Mouse (Mus musculus) heart, embryonic 12.5 days (tissue): ENCODE results near the gene Plpp2. TPM values are rescaled to one million over a fixed set of nuclear protein-coding genes. Genes with fewer than 3 reads are reported as not detected.

Source experiments
- ATAC-seq: fragments of 200-750 bp; cut with Nextera tagmentation; 2 replicates; pipeline ENCODE4 v1.8.0; 2017; ENCODE audit warnings: moderate TSS enrichment, moderate library complexity; ENCODE audit not compliant: insufficient number of reproducible peaks, low FRiP score
- H3K27ac ChIP-seq: fragments of 300-500 bp; sonication (generic); 2 replicates; pipeline ENCODE4 v1.5.1; 2016; ENCODE audit warnings: mild to moderate bottlenecking, moderate library complexity; ENCODE audit not compliant: poor library complexity, severe bottlenecking
- H3K27me3 ChIP-seq: fragments of 300-500 bp; sonication (generic); replicated peaks from 2 replicates; pipeline ENCODE4 v1.6.1; 2016; ENCODE audit warnings: mild to moderate bottlenecking, moderate library complexity
- H3K36me3 ChIP-seq: fragments of 300-500 bp; sonication (generic); 2 replicates; pipeline ENCODE4 v1.6.1; 2016; ENCODE audit warnings: mild to moderate bottlenecking, moderate library complexity
- H3K4me1 ChIP-seq: fragments of 300-500 bp; sonication (generic); replicated peaks from 2 replicates; pipeline ENCODE4 v1.6.1; 2016; ENCODE audit warnings: mild to moderate bottlenecking
- H3K4me2 ChIP-seq: fragments of 300-500 bp; sonication (generic); 2 replicates; pipeline ENCODE4 v1.6.1; 2016; ENCODE audit warnings: mild to moderate bottlenecking, moderate library complexity
- H3K4me3 ChIP-seq: fragments of 300-500 bp; sonication (generic); 2 replicates; pipeline ENCODE4 v1.5.1; 2016; ENCODE audit warnings: mild to moderate bottlenecking
- H3K9ac ChIP-seq: fragments of 300-500 bp; sonication (generic); 2 replicates; pipeline ENCODE4 v1.6.1; 2016; ENCODE audit warnings: mild to moderate bottlenecking, moderate library complexity
- H3K9me3 ChIP-seq: fragments of 300-500 bp; sonication (generic); replicated peaks from 2 replicates; pipeline ENCODE4 v1.6.1; 2016; ENCODE audit warnings: mild to moderate bottlenecking, moderate library complexity
- WGBS: fragments of 180-500 bp; shearing (Covaris S2); methylation state at CpG from one replicate; pipeline ENCODE4 v1.1.7; 2016; 5-methylcytosine and 5-hydroxymethylcytosine counted together
- polyA plus RNA-seq: library from polyadenylated mRNA; unstranded; fragments of >200 nt; fragmentation: Nextera tagmentation; extraction: Ambion mirVana; gene quantifications from 2 replicates; pipeline ENCODE4 v1.2.1, GENCODE M21; 2016

Gene Plpp2
- polyA plus RNA-seq, 1 experiment from 2014 or later = 12.0 TPM

GRCm38 (mm10) chr10:79530241-79530640, 3.4 kb downstream of the Plpp2 start:
- Histone ChIP-seq H3K27ac (no peak overlapping the region), H3K4me2 (no peak overlapping the region), H3K9me3 (no peaks in the 10 kb centered on the region), H3K36me3 (peaks cover 19% of the 10 kb centered on the region), H3K4me3 (no peak overlapping the region), H3K9ac (no peak overlapping the region), H3K4me1 (peaks cover 8% of the 10 kb centered on the region; the same call in 1 of the 2 replicates), H3K27me3 (0 out of 2 replicates have a peak, but pooled peaks cover 7% of the 10 kb centered on the region)
- ATAC-seq = no peak
- WGBS = 67% methylated on average over 8 of the region's 8 CpGs

- Histone ChIP-seq H3K9ac (no peak overlapping the region), H3K4me2 (no peak overlapping the region), H3K9me3 (no peaks in the 10 kb centered on the region), H3K36me3 (peaks cover 20% of the 10 kb centered on the region), H3K27ac (no peak overlapping the region), H3K27me3 (no peaks in the 10 kb centered on the region), H3K4me3 (no peak overlapping the region), H3K4me1 (0 out of 2 replicates have a peak, but pooled peaks cover 4% of the 10 kb centered on the region)
- no peak for ATAC-seq
- WGBS = 66% methylated on average over 3 of the region's 3 CpGs
These were observed 5.5 kb downstream of the Plpp2 start for GRCm38 (mm10) chr10:79528081-79528480.

- H3K9ac ChIP-seq = no peak overlapping the region
- WGBS = 84% methylated on average over 6 of the region's 6 CpGs
- no peak overlapping the region for H3K27ac ChIP-seq
- H3K27me3 ChIP-seq = no peaks in the 10 kb centered on the region
- no peaks in the 10 kb centered on the region for H3K4me1 ChIP-seq
- no peaks in the 10 kb centered on the region for H3K9me3 ChIP-seq
- H3K36me3 ChIP-seq = peaks cover 20% of the 10 kb centered on the region
- no peak overlapping the region for H3K4me2 ChIP-seq
- H3K4me3 ChIP-seq = no peak overlapping the region
- no peak for ATAC-seq
These were observed 6.1 kb downstream of the Plpp2 start for GRCm38 (mm10) chr10:79527453-79527845.

GRCm38 (mm10) chr10:79526661-79527452, 6.7 kb downstream of the Plpp2 start:
- H3K27ac ChIP-seq = no peak overlapping the region
- WGBS = 82% methylated on average over 12 of the region's 12 CpGs
- no peaks in the 10 kb centered on the region for H3K4me1 ChIP-seq
- no peak for ATAC-seq
- no peaks in the 10 kb centered on the region for H3K27me3 ChIP-seq
- H3K4me2 ChIP-seq = no peak overlapping the region
- H3K36me3 ChIP-seq = peaks cover 20% of the 10 kb centered on the region
- H3K9ac ChIP-seq = no peak overlapping the region
- no peaks in the 10 kb centered on the region for H3K9me3 ChIP-seq
- H3K4me3 ChIP-seq = no peak overlapping the region

GRCm38 (mm10) chr10:79525456-79526325, 7.9 kb downstream of the Plpp2 start:
- Histone ChIP-seq H3K27ac (no peak overlapping the region), H3K4me1 (no peaks in the 10 kb centered on the region), H3K27me3 (no peaks in the 10 kb centered on the region), H3K9ac (no peak overlapping the region), H3K36me3 (peaks cover 20% of the 10 kb centered on the region), H3K4me2 (no peak overlapping the region), H3K4me3 (no peak overlapping the region), H3K9me3 (no peaks in the 10 kb centered on the region)
- 83% methylated on average over 8 of the region's 8 CpGs for WGBS
- no peak for ATAC-seq

GRCm38 (mm10) chr10:79524433-79524832, 9.2 kb downstream of the Plpp2 start:
- Histone ChIP-seq H3K9me3 (no peaks in the 10 kb centered on the region), H3K27me3 (no peaks in the 10 kb centered on the region), H3K4me2 (no peak overlapping the region), H3K27ac (no peak overlapping the region), H3K9ac (no peak overlapping the region), H3K4me3 (no peak overlapping the region), H3K4me1 (0 out of 2 replicates have a peak, but pooled peaks cover 6% of the 10 kb centered on the region), H3K36me3 (peaks cover 16% of the 10 kb centered on the region)
- ATAC-seq = no peak
- WGBS = 67% methylated on average over 1 of the region's 1 CpGs

GRCm38 (mm10) chr10:79506709-79507108, 26.9 kb downstream of the Plpp2 start:
- H3K9me3 ChIP-seq = no peaks in the 10 kb centered on the region
- H3K4me1 ChIP-seq = no peaks in the 10 kb centered on the region
- no peaks in the 10 kb centered on the region for H3K27me3 ChIP-seq
- H3K4me3 ChIP-seq = no peak overlapping the region
- no peaks in the 10 kb centered on the region for H3K36me3 ChIP-seq
- H3K27ac ChIP-seq = no peak overlapping the region
- no peak overlapping the region for H3K4me2 ChIP-seq
- 54% methylated on average over 2 of the region's 2 CpGs for WGBS
- no peak for ATAC-seq
- no peak overlapping the region for H3K9ac ChIP-seq

- Histone ChIP-seq H3K27me3 (no peaks in the 10 kb centered on the region), H3K9ac (no peak overlapping the region), H3K4me2 (no peak overlapping the region), H3K4me1 (no peaks in the 10 kb centered on the region), H3K27ac (no peak overlapping the region), H3K36me3 (no peaks in the 10 kb centered on the region), H3K9me3 (peaks cover 3% of the 10 kb centered on the region; the same call in 1 of the 2 replicates), H3K4me3 (no peak overlapping the region)
- WGBS = 67% methylated on average over 6 of the region's 6 CpGs
- no peak for ATAC-seq
These were observed 30.6 kb downstream of the Plpp2 start for GRCm38 (mm10) chr10:79502830-79503644.

- Histone ChIP-seq H3K9ac (no peak overlapping the region), H3K4me1 (no peaks in the 10 kb centered on the region), H3K36me3 (no peaks in the 10 kb centered on the region), H3K27ac (no peak overlapping the region), H3K27me3 (no peaks in the 10 kb centered on the region), H3K9me3 (peaks cover 3% of the 10 kb centered on the region; the same call in 1 of the 2 replicates), H3K4me3 (no peak overlapping the region), H3K4me2 (no peak overlapping the region)
- ATAC-seq = no peak
- WGBS = 51% methylated on average over 2 of the region's 2 CpGs
These were observed 36.8 kb downstream of the Plpp2 start for GRCm38 (mm10) chr10:79496701-79497288.

GRCm38 (mm10) chr10:79495886-79496285, 37.7 kb downstream of the Plpp2 start:
- WGBS = 67% methylated on average over 3 of the region's 3 CpGs
- Histone ChIP-seq H3K27ac (no peak overlapping the region), H3K36me3 (no peaks in the 10 kb centered on the region), H3K4me1 (no peaks in the 10 kb centered on the region), H3K4me3 (no peak overlapping the region), H3K27me3 (no peaks in the 10 kb centered on the region), H3K4me2 (no peak overlapping the region), H3K9ac (no peak overlapping the region), H3K9me3 (peaks cover 3% of the 10 kb centered on the region; the same call in 1 of the 2 replicates)
- no peak for ATAC-seq
